ENCODE assay signal across 9 mouse cellular contexts in genomic region chr4:40844251-40844721, GRCm38 (mm10). TPM values are rescaled to one million over a fixed set of nuclear protein-coding genes. Genes with fewer than 3 reads are reported as not detected.
DNase-seq lines count a peak whose midpoint lies in the region; ATAC-seq and TF ChIP-seq lines count a peak whose summit lies in the region.
"Had no signal": no experiment of that assay in that cellular context is flagged by ENCODE, and none has a peak within 500 bp of the region (broad histone marks: within the 10 kb centered on the region; RNA-seq: fewer than 3 reads in every experiment).

No protein-coding gene starts in this region.

- H3K9ac ChIP-seq in heart, embryonic 12.5 days, result peak overlapping the region; percentile 18; the same call in 1 of the 2 replicates
- no peak overlapping the region for H3K9ac ChIP-seq in midbrain, embryonic 13.5 days (replicated peaks)

- peaks cover 93% of the 10 kb centered on the region for H3K4me1 ChIP-seq in heart, embryonic 12.5 days (replicated peaks)
- peaks cover 26% of the 10 kb centered on the region for H3K4me1 ChIP-seq in midbrain, embryonic 13.5 days (replicated peaks)

- intact Hi-C loops in left cerebral cortex, postnatal 4 days (cut with DNase I), result no loop called here
- intact Hi-C loops in left cerebral cortex, postnatal 36 days (cut with DNase I), result no loop called here

- peak overlapping the region; percentile 23 for H3K4me2 ChIP-seq in heart, embryonic 12.5 days
- H3K4me2 ChIP-seq in midbrain, embryonic 13.5 days (replicated peaks), result no peak overlapping the region

- H3K4me3 ChIP-seq in heart, embryonic 12.5 days, result no peak overlapping the region
- H3K4me3 ChIP-seq in midbrain, embryonic 13.5 days (replicated peaks), result no peak overlapping the region
- H3K4me3 ChIP-seq: erythroblast, embryonic 14.5 days had no signal

- no peaks in the 10 kb centered on the region for H3K9me3 ChIP-seq in heart, embryonic 12.5 days (replicated peaks)
- H3K9me3 ChIP-seq in midbrain, embryonic 13.5 days, result no peaks in the 10 kb centered on the region

- WGBS in heart, embryonic 12.5 days, result 5% methylated on average over 5 of the region's 5 CpGs
- 18% methylated on average over 5 of the region's 5 CpGs for WGBS in midbrain, embryonic 13.5 days

- peak overlapping the region; percentile 93 for H3K27ac ChIP-seq in heart, embryonic 12.5 days (ENCODE audit: poor library complexity, severe bottlenecking)
- no peak overlapping the region for H3K27ac ChIP-seq in midbrain, embryonic 13.5 days

- no peak for TF ChIP-seq POLR2A in brain, embryonic 14.5 days (IDR thresholded peaks at IDR 0.05; ENCODE audit: borderline replicate concordance, extremely low read depth, insufficient read depth, insufficient read length, poor library complexity, severe bottlenecking)

- peak; percentile 76 for DNase-seq in left cerebral cortex, postnatal 4 days
- DNase-seq in left cerebral cortex, adult 9 months (ENCODE audit: low spot score in 2 of 2), result no peak
- peak; percentile 82 for DNase-seq in brain, embryonic 14.5 days (ENCODE audit: low read depth)
- peak; percentile 80 to 85 for DNase-seq in kidney, postnatal 4 days
- peak; percentile 68 for DNase-seq in thymus, postnatal 14 days
- no peak for DNase-seq in left cerebral cortex, postnatal 36 days (ENCODE audit: low spot score in 2 of 2)

- TF ChIP-seq CTCF in brain, embryonic 14.5 days (IDR thresholded peaks at IDR 0.05; ENCODE audit: borderline replicate concordance, extremely low read depth, insufficient read depth, insufficient read length), result no peak

- no peaks in the 10 kb centered on the region for H3K36me3 ChIP-seq in heart, embryonic 12.5 days
- no peaks in the 10 kb centered on the region for H3K36me3 ChIP-seq in midbrain, embryonic 13.5 days

- peak; percentile 57 for ATAC-seq in heart, embryonic 12.5 days (ENCODE audit: insufficient number of reproducible peaks, low FRiP score)
- peak; percentile 45; the same call in 1 of the 2 replicates for ATAC-seq in midbrain, embryonic 13.5 days

- no peaks in the 10 kb centered on the region for H3K27me3 ChIP-seq in heart, embryonic 12.5 days (replicated peaks)
- H3K27me3 ChIP-seq in midbrain, embryonic 13.5 days, result no peaks in the 10 kb centered on the region

RNA-seq across cellular contexts. Expression of gene B4galt1, which starts 9.5 kb away (rescaled TPM):
- total RNA-seq in left cerebral cortex, postnatal 4 days (2021), result 1 to 10 TPM; 6.7 TPM
- 6.9 and 9.2 TPM in 2 replicates for polyA plus RNA-seq in brain, embryonic 14.5 days (2012; rRNA removed)
- 56.5 and 58.0 TPM in 2 replicates for polyA plus RNA-seq in heart, embryonic 12.5 days (2016; fragmentation: Nextera tagmentation; extraction: Ambion mirVana)
- polyA plus RNA-seq in midbrain, embryonic 13.5 days (2015; fragmentation: Nextera tagmentation; extraction: Ambion mirVana), result 7.2 and 8.3 TPM in 2 replicates
- total RNA-seq in left cerebral cortex, postnatal 36 days (2021), result 1 to 10 TPM; 4.1 to 5.1 TPM

Comparison
In these comparisons a context has a peak if more than half of its experiments do, and no peak if none do; other contexts are left out.
1. DNase-seq: peak in left cerebral cortex, postnatal 4 days (single experiment), brain, embryonic 14.5 days (single experiment), kidney, postnatal 4 days (2 of 2) and thymus, postnatal 14 days (single experiment); none in left cerebral cortex, adult 9 months (0 of 2) and left cerebral cortex, postnatal 36 days (0 of 2).